Mouse (Mus musculus): ENCODE results near the gene Pgls.

Gene Pgls

GRCm38 (mm10) chr8:71630761-71631160, 38.8 kb downstream of the Pgls start:
- H3K36me3 ChIP-seq (ENCODE audit: insufficient read depth, low read length) = peaks cover 8% of the 10 kb centered on the region
- no peaks in the 10 kb centered on the region for H3K9me3 ChIP-seq (ENCODE audit: low read length)
- H3K27me3 ChIP-seq (ENCODE audit: insufficient read depth, low read length) = peaks cover 36% of the 10 kb centered on the region
- TF ChIP-seq CTCF (conservative IDR thresholded peaks at IDR 0.05; ENCODE audit: low read length) = no peak
- TF ChIP-seq POU5F1 (IDR thresholded peaks at IDR 0.05; ENCODE audit: borderline replicate concordance, low read length) = no peak
- TF ChIP-seq NANOG (IDR thresholded peaks at IDR 0.05; ENCODE audit: borderline replicate concordance, low read length) = no peak
- peaks cover 88% of the 10 kb centered on the region for H3K4me1 ChIP-seq (replicated peaks; ENCODE audit: low read depth, low read length)
- H3K4me3 ChIP-seq (replicated peaks; ENCODE audit: low read length) = peak overlapping the region; percentile 84

GRCm38 (mm10) chr8:71631897-71632296, 39.9 kb downstream of the Pgls start:
- peaks cover 44% of the 10 kb centered on the region for H3K27me3 ChIP-seq (ENCODE audit: insufficient read depth, low read length)
- no peak overlapping the region for H3K4me3 ChIP-seq (replicated peaks; ENCODE audit: low read length)
- TF ChIP-seq NANOG (IDR thresholded peaks at IDR 0.05; ENCODE audit: borderline replicate concordance, low read length) (no peak), CTCF (conservative IDR thresholded peaks at IDR 0.05; ENCODE audit: low read length) (no peak), POU5F1 (IDR thresholded peaks at IDR 0.05; ENCODE audit: borderline replicate concordance, low read length) (no peak)
- H3K4me1 ChIP-seq (replicated peaks; ENCODE audit: low read depth, low read length) = peaks cover 77% of the 10 kb centered on the region
- H3K36me3 ChIP-seq (ENCODE audit: insufficient read depth, low read length) = no peaks in the 10 kb centered on the region
- no peaks in the 10 kb centered on the region for H3K9me3 ChIP-seq (ENCODE audit: low read length)

- Histone ChIP-seq H3K9me3 (ENCODE audit: low read length) (no peaks in the 10 kb centered on the region), H3K27me3 (ENCODE audit: insufficient read depth, low read length) (peaks cover 44% of the 10 kb centered on the region), H3K36me3 (ENCODE audit: insufficient read depth, low read length) (no peaks in the 10 kb centered on the region), H3K4me1 (replicated peaks; ENCODE audit: low read depth, low read length) (peaks cover 73% of the 10 kb centered on the region), H3K4me3 (replicated peaks; ENCODE audit: low read length) (peak overlapping the region; percentile 30; the same call in 1 of the 2 replicates)
- no peak; the same call in 1 of the 2 replicates for TF ChIP-seq CTCF (conservative IDR thresholded peaks at IDR 0.05; ENCODE audit: low read length)
- TF ChIP-seq NANOG (IDR thresholded peaks at IDR 0.05; ENCODE audit: borderline replicate concordance, low read length) = no peak
- no peak for TF ChIP-seq POU5F1 (IDR thresholded peaks at IDR 0.05; ENCODE audit: borderline replicate concordance, low read length)
Observed at GRCm38 (mm10) chr8:71633164-71633563, 41.2 kb downstream of the Pgls start.

GRCm38 (mm10) chr8:71633981-71634667, 42.1 kb downstream of the Pgls start:
- Histone ChIP-seq H3K4me3 (replicated peaks; ENCODE audit: low read length) (peak overlapping the region; percentile 45), H3K9me3 (ENCODE audit: low read length) (no peaks in the 10 kb centered on the region), H3K36me3 (ENCODE audit: insufficient read depth, low read length) (peaks cover under 1% of the 10 kb centered on the region; the same call in 1 of the 2 replicates), H3K27me3 (ENCODE audit: insufficient read depth, low read length) (peaks cover 44% of the 10 kb centered on the region), H3K4me1 (replicated peaks; ENCODE audit: low read depth, low read length) (peaks cover 74% of the 10 kb centered on the region)
- no peak for TF ChIP-seq CTCF (conservative IDR thresholded peaks at IDR 0.05; ENCODE audit: low read length)
- no peak for TF ChIP-seq POU5F1 (IDR thresholded peaks at IDR 0.05; ENCODE audit: borderline replicate concordance, low read length)
- TF ChIP-seq NANOG (IDR thresholded peaks at IDR 0.05; ENCODE audit: borderline replicate concordance, low read length) = no peak

- no peak for TF ChIP-seq CTCF (conservative IDR thresholded peaks at IDR 0.05; ENCODE audit: low read length)
- TF ChIP-seq NANOG (IDR thresholded peaks at IDR 0.05; ENCODE audit: borderline replicate concordance, low read length) = no peak
- TF ChIP-seq POU5F1 (IDR thresholded peaks at IDR 0.05; ENCODE audit: borderline replicate concordance, low read length) = no peak
Observed at GRCm38 (mm10) chr8:71637149-71638095, 45.4 kb downstream of the Pgls start.

GRCm38 (mm10) chr8:71638321-71638720, 46.3 kb downstream of the Pgls start:
- Histone ChIP-seq H3K27me3 (ENCODE audit: insufficient read depth, low read length) (peaks cover 30% of the 10 kb centered on the region), H3K4me3 (replicated peaks; ENCODE audit: low read length) (no peak overlapping the region), H3K4me1 (replicated peaks; ENCODE audit: low read depth, low read length) (peaks cover 53% of the 10 kb centered on the region), H3K36me3 (ENCODE audit: insufficient read depth, low read length) (peaks cover 10% of the 10 kb centered on the region), H3K9me3 (ENCODE audit: low read length) (no peaks in the 10 kb centered on the region)
- TF ChIP-seq NANOG (IDR thresholded peaks at IDR 0.05; ENCODE audit: borderline replicate concordance, low read length) = no peak
- TF ChIP-seq CTCF (conservative IDR thresholded peaks at IDR 0.05; ENCODE audit: low read length) = no peak
- no peak for TF ChIP-seq POU5F1 (IDR thresholded peaks at IDR 0.05; ENCODE audit: borderline replicate concordance, low read length)

More at GRCm38 (mm10) chr8:71637149-71638095, 45.4 kb downstream of the Pgls start:
- Histone ChIP-seq H3K27me3 (ENCODE audit: insufficient read depth, low read length) (peaks cover 34% of the 10 kb centered on the region), H3K4me1 (replicated peaks; ENCODE audit: low read depth, low read length) (peaks cover 52% of the 10 kb centered on the region), H3K4me3 (replicated peaks; ENCODE audit: low read length) (no peak overlapping the region), H3K36me3 (ENCODE audit: insufficient read depth, low read length) (peaks cover 10% of the 10 kb centered on the region), H3K9me3 (ENCODE audit: low read length) (no peaks in the 10 kb centered on the region)

- TF ChIP-seq CTCF (conservative IDR thresholded peaks at IDR 0.05; ENCODE audit: low read length) (no peak), POU5F1 (IDR thresholded peaks at IDR 0.05; ENCODE audit: borderline replicate concordance, low read length) (no peak), NANOG (IDR thresholded peaks at IDR 0.05; ENCODE audit: borderline replicate concordance, low read length) (no peak)
- Histone ChIP-seq H3K27me3 (ENCODE audit: insufficient read depth, low read length) (peaks cover 23% of the 10 kb centered on the region), H3K9me3 (ENCODE audit: low read length) (no peaks in the 10 kb centered on the region), H3K4me1 (replicated peaks; ENCODE audit: low read depth, low read length) (peaks cover 45% of the 10 kb centered on the region), H3K4me3 (replicated peaks; ENCODE audit: low read length) (no peak overlapping the region), H3K36me3 (ENCODE audit: insufficient read depth, low read length) (peaks cover 13% of the 10 kb centered on the region)
Observed at GRCm38 (mm10) chr8:71639318-71639717, 47.3 kb downstream of the Pgls start.

- TF ChIP-seq CTCF (conservative IDR thresholded peaks at IDR 0.05; ENCODE audit: low read length) (no peak), POU5F1 (IDR thresholded peaks at IDR 0.05; ENCODE audit: borderline replicate concordance, low read length) (no peak), NANOG (IDR thresholded peaks at IDR 0.05; ENCODE audit: borderline replicate concordance, low read length) (no peak)
- H3K9me3 ChIP-seq (ENCODE audit: low read length) = no peaks in the 10 kb centered on the region
- no peak overlapping the region for H3K4me3 ChIP-seq (replicated peaks; ENCODE audit: low read length)
- H3K27me3 ChIP-seq (ENCODE audit: insufficient read depth, low read length) = no peaks in the 10 kb centered on the region
- H3K4me1 ChIP-seq (replicated peaks; ENCODE audit: low read depth, low read length) = peaks cover 13% of the 10 kb centered on the region
- H3K36me3 ChIP-seq (ENCODE audit: insufficient read depth, low read length) = peaks cover 54% of the 10 kb centered on the region
Observed at GRCm38 (mm10) chr8:71645510-71645909, 53.5 kb downstream of the Pgls start.

Measured in E14TG2a.4 (cell line).